Mouse (Mus musculus) layer of hippocampus, postnatal 36 days (tissue): ENCODE measurements around the gene Tbc1d30. TPM values are rescaled to one million over a fixed set of nuclear protein-coding genes. Genes with fewer than 3 reads are reported as not detected.
"Not testable (repeated sequence)": the region's sequence is repeated elsewhere in the genome, so short reads cannot be mapped to it uniquely, and the experiment has no call there.

ENCODE experiments used
- DNase-seq, 2 experiments: peaks; one replicate each; pipeline ENCODE4 v3.0.0; 2022
- total RNA-seq, 2 experiments: library from RNA; stranded (reverse); gene quantifications; 2 replicates each; pipeline ENCODE4 v1.2.3; 2021

Gene Tbc1d30
- total RNA-seq, 2 experiments from 2014 or later, result 32.2 to 41.7 TPM

DNA sequence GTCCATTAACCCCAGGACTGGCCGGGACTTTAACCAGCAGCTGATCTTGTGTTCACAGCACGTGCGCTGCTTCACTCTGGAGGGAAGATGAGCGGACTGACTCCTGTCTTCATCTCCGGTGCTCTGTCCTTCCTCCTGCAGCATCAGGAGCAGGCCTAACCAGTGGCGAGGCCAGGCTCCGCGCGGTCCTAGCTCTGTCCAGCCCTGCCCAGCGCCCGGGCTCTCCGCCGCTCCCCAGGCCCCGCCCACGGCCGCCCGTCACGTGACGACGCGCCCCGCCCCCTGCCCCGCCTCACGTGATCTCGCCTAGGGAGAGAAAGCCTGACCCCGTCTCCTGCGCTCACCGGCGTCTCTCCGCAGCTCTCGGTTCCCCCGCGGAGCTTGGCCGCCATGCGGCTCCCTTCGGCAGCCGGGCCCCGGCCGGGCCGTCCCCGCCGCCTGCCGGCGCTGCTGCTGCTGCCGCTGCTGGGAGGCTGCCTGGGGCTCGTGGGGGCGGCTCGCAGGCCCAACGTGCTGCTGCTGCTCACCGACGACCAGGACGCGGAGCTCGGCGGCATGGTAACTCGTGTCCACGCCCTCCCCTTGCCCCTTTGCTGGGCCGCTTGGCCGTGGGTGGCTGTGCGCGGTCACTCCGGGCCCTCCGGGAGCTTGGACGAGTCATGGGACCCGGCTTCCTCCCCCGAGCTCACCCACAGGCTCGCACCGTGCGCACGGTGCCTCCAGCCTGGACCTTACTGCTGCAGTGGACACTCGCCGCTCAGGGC, 13.9 kb upstream of the Tbc1d30 start, which contains the start of gene Gns:
TSS of gene Gns (plus strand) at position 290 of the 764 bp plus-strand sequence.
- DNase-seq, result peak; percentile 79 to 84

DNA sequence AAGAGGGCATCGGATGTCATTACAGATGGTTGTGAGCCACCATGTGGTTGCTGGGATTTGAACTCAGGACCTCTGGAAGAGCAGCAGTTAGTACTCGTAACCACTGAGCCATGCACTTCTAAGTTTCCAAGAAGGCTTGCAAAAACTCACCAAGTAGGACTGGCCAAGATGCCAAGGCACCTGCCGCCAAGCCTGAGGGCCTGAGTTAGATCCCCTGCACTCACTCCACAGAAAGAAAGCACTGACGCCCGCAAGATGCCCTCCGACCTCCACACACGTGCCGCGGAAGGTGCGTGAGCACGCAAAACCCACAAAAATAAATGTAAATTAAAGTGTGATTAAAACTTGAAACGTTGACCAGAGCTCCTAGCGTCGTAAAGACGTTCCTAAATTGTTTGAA, 13.2 kb upstream of the Tbc1d30 start:
- no peak for DNase-seq

DNA sequence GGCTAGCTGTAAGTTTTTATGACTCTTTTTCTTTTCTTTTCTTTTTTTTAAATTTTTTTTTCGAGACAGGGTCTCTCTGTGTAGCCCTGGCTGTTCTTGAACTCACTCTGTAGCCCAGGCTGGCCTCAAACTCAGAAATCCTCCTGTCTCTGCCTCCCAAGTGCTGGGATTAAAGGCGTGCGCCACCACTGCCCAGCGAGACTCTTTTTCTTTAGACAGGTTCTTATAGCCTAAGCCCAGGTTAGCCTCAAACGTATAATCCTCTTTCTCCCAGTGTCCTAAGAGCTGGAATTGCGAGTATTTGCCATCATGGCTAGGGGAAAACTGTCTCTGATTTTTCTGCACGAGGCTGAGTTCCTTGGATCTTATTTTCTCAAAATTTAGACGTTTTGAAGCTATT, 12.1 kb upstream of the Tbc1d30 start:
- no peak for DNase-seq

- DNase-seq, result no peak
Measured at GRCm38 (mm10) chr10:121360358-121360757, 9.3 kb upstream of the Tbc1d30 start.

- DNase-seq, result no peak
Measured at GRCm38 (mm10) chr10:121351692-121352290, 713 bp upstream of the Tbc1d30 start.

DNA sequence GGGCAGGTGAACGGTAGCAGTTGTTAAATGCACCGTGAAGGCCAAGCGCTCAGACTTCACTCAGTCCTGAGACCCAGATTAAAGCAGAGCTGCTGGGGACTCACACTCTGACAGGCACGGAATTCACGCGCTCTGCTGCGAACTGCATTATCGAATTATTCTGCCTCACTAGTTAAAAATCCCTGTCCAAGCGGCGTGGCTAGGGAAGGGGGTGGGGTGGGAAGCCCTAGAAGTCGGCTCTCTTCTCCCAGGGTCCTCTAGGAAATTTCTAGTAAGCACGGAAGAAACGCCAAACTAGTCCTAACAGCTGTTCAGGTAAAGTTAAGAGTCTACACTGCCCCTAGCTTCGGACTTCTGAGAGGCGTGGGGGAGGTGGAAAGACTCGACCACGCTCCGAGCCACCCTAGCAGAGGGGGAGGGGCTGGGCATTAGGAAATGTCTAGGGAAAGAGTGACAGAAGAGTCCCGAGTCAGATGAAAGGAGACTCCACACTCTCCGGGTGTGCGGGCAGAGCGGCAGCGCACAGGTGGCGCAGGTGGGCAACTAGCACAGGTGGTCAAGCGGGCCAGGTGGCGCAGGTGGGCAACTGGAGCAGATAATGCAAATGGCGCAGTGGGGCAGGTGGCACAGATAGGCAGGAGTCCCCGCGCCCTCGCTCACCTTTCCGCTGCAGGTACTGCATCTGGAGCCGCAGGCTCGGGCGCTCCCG, 567 bp downstream of the Tbc1d30 start:
- no peak for DNase-seq

- DNase-seq, result no peak
Measured at GRCm38 (mm10) chr10:121349244-121349643, 1.8 kb downstream of the Tbc1d30 start.

DNA sequence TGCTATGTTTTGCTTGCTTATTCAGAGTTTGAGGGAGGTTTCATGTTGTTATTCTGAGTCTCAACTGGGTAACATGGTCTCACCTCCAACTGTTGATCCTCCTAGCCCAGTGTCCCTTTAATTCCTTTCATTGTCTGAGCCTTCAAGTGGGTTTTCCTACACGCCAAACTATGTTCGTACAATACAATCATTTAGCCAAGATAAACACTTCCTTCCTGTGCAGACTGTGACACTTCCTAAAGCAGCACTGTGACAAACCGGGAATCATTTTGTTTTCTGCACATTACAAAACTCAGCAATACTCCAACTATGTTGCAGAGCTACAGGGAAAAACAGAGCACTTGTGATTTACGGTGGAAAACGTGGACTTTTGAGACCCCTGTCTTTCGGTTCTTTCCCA, 7.2 kb downstream of the Tbc1d30 start:
- DNase-seq, result no peak

- no peak for DNase-seq
Measured at GRCm38 (mm10) chr10:121342260-121342659, 8.8 kb downstream of the Tbc1d30 start.

DNA sequence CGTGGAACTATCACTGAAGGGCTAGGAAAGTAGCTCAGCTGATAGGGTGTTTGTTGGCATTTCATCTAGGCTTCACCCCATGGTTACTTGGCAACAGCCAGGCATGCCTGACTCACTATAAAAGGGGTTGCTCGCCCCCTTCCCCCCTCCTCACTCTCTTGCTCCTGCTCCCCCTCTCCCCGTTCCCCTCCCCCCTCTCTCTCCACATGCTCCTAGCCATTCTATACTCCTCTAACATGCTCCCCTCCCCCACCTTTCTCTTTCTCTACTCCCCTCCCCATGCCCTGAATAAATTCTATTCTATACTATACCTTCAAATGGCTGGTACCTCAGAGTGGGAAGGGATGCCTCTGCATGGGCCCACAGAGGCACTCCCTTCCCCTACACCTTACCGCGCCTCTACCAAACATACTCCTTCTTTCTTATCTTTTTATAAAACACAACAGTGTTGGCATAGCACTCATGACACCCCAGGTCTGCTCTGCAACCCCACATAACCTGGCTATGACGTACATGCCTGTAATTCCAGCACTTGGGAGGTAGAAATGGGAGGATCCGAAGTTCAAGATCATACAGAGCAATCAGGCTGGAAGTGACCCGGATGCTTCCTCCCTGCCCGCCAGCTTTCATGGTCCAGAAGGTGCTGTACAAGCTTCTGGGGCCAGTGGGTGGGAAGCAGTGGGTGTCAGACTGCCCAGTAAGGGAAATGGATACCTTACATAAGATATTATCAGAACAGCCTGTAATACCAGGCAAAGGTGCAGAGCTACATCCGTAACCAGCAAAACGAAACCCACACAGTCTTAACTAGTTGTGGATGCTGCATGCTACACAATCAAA, 10.1 kb downstream of the Tbc1d30 start:
- DNase-seq, result no peak

DNA sequence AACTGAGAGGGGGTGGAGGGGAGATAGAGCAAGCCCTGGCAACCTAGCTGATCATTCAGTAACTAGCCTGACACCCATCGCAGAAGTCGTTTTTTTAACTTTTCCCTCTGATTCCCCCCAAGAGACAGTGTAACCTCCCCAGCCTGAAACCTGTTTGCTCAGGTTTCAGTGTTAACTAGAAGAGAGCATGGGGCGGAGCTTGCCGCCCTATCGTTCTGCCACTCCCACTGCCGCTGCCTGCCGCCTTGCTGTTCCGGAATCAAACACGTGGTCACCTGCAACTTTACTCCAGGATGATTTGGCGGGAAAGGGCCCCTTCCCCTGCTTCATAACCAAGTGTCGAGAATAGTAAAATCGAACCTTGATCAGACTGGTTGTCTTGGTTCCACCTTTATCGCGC, 14.5 kb downstream of the Tbc1d30 start:
- DNase-seq, result not testable (repeated sequence)

DNA sequence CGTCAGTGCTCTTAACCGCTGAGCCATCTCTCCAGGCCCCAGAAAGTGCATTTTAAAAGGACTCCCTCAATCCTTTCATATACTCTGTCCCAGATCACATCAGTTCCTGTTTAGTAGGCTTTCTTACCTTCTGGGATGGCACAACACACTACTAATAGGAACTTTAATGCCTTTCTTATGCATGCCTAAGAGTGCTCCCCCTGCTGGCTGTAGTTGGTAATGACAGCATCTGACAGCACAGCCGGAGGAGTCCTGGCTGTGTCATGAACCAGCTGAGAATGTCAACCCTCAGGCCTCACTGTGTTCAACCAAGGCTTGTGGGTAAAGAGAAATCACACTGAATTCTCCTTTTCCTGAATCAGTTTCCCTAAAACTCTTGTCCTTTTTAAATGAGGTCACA, 16.5 kb downstream of the Tbc1d30 start:
- DNase-seq, result peak; percentile 30 to 48

- peak; percentile 48 to 69 for DNase-seq
Measured at GRCm38 (mm10) chr10:121330940-121331339, 20.1 kb downstream of the Tbc1d30 start.

- no peak for DNase-seq
Measured at GRCm38 (mm10) chr10:121329586-121329985, 21.5 kb downstream of the Tbc1d30 start.

GRCm38 (mm10) chr10:121326167-121326566, 24.9 kb downstream of the Tbc1d30 start:
- no peak for DNase-seq

DNA sequence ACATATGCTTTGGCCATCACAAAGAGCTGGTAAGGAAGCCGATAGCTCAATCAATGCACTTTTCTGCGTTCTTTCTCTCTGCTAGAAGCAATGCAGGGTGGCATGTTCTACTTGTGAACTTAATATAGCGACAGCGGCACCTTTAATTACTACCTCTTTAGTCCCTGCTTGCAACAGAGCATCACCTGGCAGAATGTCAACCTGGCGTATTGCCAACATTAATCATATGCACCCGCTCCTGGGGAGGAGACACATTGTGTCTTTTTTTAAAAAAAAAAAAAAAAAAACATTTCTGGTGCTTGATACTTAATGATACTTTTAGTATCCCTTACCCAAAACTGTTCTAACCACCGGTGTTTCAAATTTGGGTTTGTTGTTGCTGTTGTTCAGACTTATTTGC, 27.6 kb downstream of the Tbc1d30 start:
- DNase-seq, result no peak

DNA sequence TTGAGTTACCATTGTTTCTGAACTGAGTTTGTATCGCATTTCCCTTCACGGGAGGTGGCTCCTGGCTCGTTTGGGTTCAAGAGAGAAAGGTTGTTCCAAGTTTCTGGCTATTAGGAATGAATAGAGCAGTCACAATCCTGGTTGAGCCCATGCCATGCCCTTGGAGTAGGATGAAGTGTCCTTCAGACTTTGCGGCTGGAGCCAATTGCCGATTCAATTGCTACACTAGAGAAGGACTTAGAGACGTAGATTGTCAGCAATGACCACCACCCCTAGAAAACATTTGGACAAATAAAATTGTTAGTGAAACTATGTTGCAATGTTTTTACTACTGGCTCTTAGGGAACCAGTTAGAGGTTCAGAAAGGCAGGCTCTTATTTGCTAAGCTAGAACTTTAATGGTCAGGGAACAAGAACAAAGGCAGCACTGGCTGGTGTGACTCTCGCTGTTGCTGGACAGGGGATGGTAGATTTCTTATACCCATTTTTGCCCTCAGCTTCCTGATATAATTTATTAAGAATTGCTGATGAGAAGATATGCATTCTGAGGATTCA, 32.6 kb downstream of the Tbc1d30 start:
- no peak for DNase-seq

- no peak for DNase-seq
Measured at GRCm38 (mm10) chr10:121316361-121316760, 34.7 kb downstream of the Tbc1d30 start.

DNA sequence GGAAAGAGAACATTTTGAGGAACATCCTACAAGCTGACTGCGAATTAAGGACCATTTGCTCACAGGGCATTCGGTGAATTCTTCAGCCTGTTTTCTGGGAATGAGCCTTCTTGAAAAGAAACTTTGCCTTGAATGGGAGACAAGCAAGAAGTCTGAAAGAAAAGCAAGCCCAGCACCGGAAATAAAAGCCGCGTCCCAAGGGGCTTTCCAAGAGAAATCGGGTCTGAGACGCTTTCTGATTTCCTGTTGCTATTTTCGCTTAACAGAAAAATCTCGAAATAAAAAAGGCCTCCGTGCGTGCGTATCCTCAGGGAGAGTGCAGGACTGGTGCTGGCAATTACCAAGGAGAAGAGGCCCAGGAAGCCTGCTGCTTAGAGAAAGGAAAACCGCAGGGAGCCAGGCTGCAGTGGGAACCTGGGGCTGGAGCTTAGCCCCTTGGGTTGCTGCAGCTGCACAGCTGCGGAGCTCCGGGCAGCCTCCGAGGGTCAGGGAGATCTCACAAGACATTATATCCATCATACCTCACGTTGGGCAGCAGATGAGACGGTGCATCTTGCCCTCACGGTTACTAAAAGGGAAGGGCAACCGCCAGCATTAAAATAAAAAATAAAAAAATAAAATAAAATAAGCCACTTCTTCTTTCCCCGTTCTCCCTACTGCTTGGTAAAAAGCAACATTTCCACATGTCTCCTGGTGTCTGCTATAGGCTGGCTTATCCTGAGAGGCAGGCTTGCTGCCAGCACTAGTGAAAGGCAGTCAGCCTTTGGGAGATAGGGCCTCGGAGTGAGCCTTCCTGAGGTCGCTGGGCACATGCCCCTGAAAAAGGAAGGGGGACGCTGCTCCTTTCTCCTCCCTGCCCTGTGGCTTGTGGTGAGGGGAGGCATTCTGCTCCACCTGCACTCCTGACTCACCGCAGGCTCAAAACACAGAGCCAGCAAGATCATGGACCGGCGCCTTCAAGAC, 35.5 kb downstream of the Tbc1d30 start:
- DNase-seq, result no peak

DNA sequence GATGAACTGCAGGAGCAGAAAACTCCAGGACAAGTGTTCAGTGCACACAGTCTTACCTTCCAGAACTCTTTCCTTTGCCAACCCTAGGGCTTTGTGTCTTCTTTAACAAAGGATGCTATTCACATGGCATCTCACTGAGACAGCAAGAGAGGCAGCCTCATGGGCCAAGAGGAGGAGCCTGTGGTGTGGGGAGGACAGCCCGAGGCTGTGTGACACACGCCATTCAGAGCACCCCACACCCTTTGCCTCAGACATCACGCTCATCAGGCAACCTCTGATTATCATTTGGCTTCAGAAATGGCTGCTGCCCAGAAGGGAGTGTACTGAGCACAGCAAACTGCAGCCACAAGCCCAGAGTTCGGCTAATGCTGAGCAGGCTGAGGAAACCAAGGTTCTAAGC, 36.9 kb downstream of the Tbc1d30 start:
- DNase-seq, result no peak

GRCm38 (mm10) chr10:121313049-121313448, 38.0 kb downstream of the Tbc1d30 start:
- DNase-seq, result no peak
